Mouse (Mus musculus): ENCODE measurements around the gene Cd302.
A peak's percentile ranks its signal among the peaks of the same experiment; 100 is the strongest.

Cd302 gene

GRCm38 (mm10) chr2:60284467-60284821 lies at the start of gene Cd302:
Gene Cd302, minus strand, starts transcription at chr2:60284488.
- DNase-seq, result peak in 1 of 2 experiments; percentile 39

GRCm38 (mm10) chr2:60328641-60329040 lies 44.4 kb upstream of the Cd302 start:
- DNase-seq, result no peak

GRCm38 (mm10) chr2:60327581-60327980 lies 43.3 kb upstream of the Cd302 start:
- DNase-seq, result no peak

- DNase-seq, result no peak
Measured at GRCm38 (mm10) chr2:60326948-60327347, 42.7 kb upstream of the Cd302 start.

GRCm38 (mm10) chr2:60323411-60323810 lies 39.1 kb upstream of the Cd302 start:
- DNase-seq, result no peak

GRCm38 (mm10) chr2:60322031-60322726 lies 37.9 kb upstream of the Cd302 start:
- no peak for DNase-seq

GRCm38 (mm10) chr2:60303796-60304195 lies 19.5 kb upstream of the Cd302 start:
- no peak for DNase-seq

- no peak for DNase-seq
Measured at GRCm38 (mm10) chr2:60299323-60299722, 15.0 kb upstream of the Cd302 start.

- DNase-seq, result no peak
Measured at GRCm38 (mm10) chr2:60298266-60298665, 14.0 kb upstream of the Cd302 start.

- no peak for DNase-seq
Measured at GRCm38 (mm10) chr2:60291381-60291780, 7.1 kb upstream of the Cd302 start.

GRCm38 (mm10) chr2:60289451-60289850 lies 5.2 kb upstream of the Cd302 start:
- no peak for DNase-seq

- no peak for DNase-seq
Measured at GRCm38 (mm10) chr2:60288606-60289005, 4.3 kb upstream of the Cd302 start.

GRCm38 (mm10) chr2:60285107-60285617 lies 874 bp upstream of the Cd302 start:
- no peak for DNase-seq

- DNase-seq, result peak; percentile 67 to 75
Measured at GRCm38 (mm10) chr2:60283751-60284466, 379 bp downstream of the Cd302 start.

- DNase-seq, result no peak
Measured at GRCm38 (mm10) chr2:60283208-60283750, 1.0 kb downstream of the Cd302 start.

- no peak for DNase-seq
Measured at GRCm38 (mm10) chr2:60282625-60283024, 1.7 kb downstream of the Cd302 start.

GRCm38 (mm10) chr2:60278627-60279026 lies 5.7 kb downstream of the Cd302 start:
- DNase-seq, result no peak

GRCm38 (mm10) chr2:60269856-60270479 lies 14.3 kb downstream of the Cd302 start:
- DNase-seq, result peak; percentile 76 to 79

- DNase-seq, result no peak
Measured at GRCm38 (mm10) chr2:60267567-60267966, 16.7 kb downstream of the Cd302 start.

- peak; percentile 22 to 46 for DNase-seq
Measured at GRCm38 (mm10) chr2:60260621-60261350, 23.5 kb downstream of the Cd302 start.

- no peak for DNase-seq
Measured at GRCm38 (mm10) chr2:60259186-60259585, 25.1 kb downstream of the Cd302 start.

- DNase-seq, result no peak
Measured at GRCm38 (mm10) chr2:60256751-60257150, 27.5 kb downstream of the Cd302 start.

- no peak for DNase-seq
Measured at GRCm38 (mm10) chr2:60253506-60253905, 30.8 kb downstream of the Cd302 start.

All from kidney, adult 8-10 months (tissue).